Mouse (Mus musculus): Measurements from ENCODE around the gene Mrgpra4. TPM values are rescaled to one million over a fixed set of nuclear protein-coding genes. Genes with fewer than 3 reads are reported as not detected.

Mrgpra4 gene
- not detected for polyA plus RNA-seq (2014; fragmentation: Illumina TruSeq; extraction: RNeasy Lipid Tissue Mini Kit (QIAGEN cat#74804); ENCODE audit: insufficient read depth, low read depth, low replicate concordance)

DNA sequence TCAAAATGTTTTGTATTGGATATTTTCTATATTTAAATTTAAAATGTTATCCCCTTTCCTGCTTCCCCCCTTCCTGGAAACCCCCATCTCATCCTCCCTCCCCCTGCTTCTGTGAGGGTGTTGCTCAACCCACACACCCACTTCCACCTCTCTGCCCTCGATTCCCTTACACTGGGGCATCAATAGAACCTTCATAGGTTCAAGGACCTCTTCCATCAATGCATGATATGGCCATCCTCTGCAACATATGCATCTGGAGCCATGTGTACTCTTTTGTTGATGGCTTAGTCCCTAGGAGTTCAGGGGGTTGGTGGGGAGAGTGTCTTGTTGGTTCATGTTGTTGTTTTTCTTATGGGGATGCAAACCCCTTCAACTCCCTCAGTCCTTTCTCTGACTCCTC, at the start of gene Mrgpra4:
Mrgpra4 (minus strand) TSS at position 101 of the 400 bp plus-strand sequence.

DNA sequence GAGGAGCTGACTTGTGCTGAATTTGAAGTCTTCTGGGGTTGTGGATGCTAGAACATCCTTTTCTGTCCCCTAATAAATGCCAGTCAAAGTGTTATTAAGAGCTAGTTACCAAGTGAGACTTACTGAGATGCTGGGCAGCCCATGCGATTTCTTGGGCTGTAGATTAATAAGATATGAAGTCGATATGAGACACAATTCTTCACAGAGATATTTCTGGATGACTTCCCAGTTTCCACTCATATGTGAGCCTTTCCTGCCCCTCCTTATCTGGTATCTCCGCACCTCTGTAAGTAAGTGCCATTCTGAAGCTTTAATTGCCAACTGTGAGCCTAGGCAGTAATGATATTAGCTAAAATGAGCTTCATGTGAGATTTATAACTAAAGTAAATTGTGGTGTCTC, 45.6 kb upstream of the Mrgpra4 start, which contains the start of gene Mrgprx1:
Mrgprx1 (minus strand) TSS at position 101 of the 400 bp plus-strand sequence.

Other genes starting within 250 kb of the Mrgpra4 start
- gene Mrgprx1, start 45.5 kb upstream of the Mrgpra4 start, polyA plus RNA-seq (2014; fragmentation: Illumina TruSeq; extraction: RNeasy Lipid Tissue Mini Kit (QIAGEN cat#74804); ENCODE audit: insufficient read depth, low read depth, low replicate concordance): not detected
- not detected for gene Mrgprb5, start 186.9 kb upstream of the Mrgpra4 start, polyA plus RNA-seq (2014; fragmentation: Illumina TruSeq; extraction: RNeasy Lipid Tissue Mini Kit (QIAGEN cat#74804); ENCODE audit: insufficient read depth, low read depth, low replicate concordance)
- gene Mrgprb4, start 217.2 kb upstream of the Mrgpra4 start, polyA plus RNA-seq (2014; fragmentation: Illumina TruSeq; extraction: RNeasy Lipid Tissue Mini Kit (QIAGEN cat#74804); ENCODE audit: insufficient read depth, low read depth, low replicate concordance): not detected

Data from lung, adult 10 weeks (tissue).